ENCODE assay signal across 10 mouse cellular contexts in genomic region chr8:105545249-105545648, GRCm38 (mm10). TPM values are rescaled to one million over a fixed set of nuclear protein-coding genes. Genes with fewer than 3 reads are reported as not detected.
DNase-seq lines count a peak whose midpoint lies in the region; ATAC-seq and TF ChIP-seq lines count a peak whose summit lies in the region.
"Had no signal": no experiment of that assay in that cellular context is flagged by ENCODE, and none has a peak within 500 bp of the region (broad histone marks: within the 10 kb centered on the region; RNA-seq: fewer than 3 reads in every experiment).

No protein-coding gene starts in this region.

- no peak for TF ChIP-seq CTCF in MEL (IDR thresholded peaks at IDR 0.05 in 2 of 3, conservative IDR thresholded peaks at IDR 0.05 in 1 of 3; ENCODE audit: control insufficient read depth in 1 of 3, insufficient read depth in 1 of 3, low read depth in 2 of 3, low read length in 3 of 3, poor library complexity in 1 of 3, severe bottlenecking in 1 of 3)

- no peak overlapping the region for H3K4me2 ChIP-seq in kidney, embryonic 16.5 days (replicated peaks; ENCODE audit: low read depth, low read length)
- H3K4me2 ChIP-seq in intestine, embryonic 16.5 days (ENCODE audit: low read depth, low read length), result no peak overlapping the region
- no peak overlapping the region for H3K4me2 ChIP-seq in forebrain, embryonic 16.5 days (ENCODE audit: low read length)
- H3K4me2 ChIP-seq: midbrain, embryonic 13.5 days had no signal

- H3K27ac ChIP-seq in kidney, embryonic 16.5 days (ENCODE audit: low read length), result peak overlapping the region; percentile 94
- no peak overlapping the region for H3K27ac ChIP-seq in MEL (ENCODE audit: control insufficient read depth, low read depth, low read length)
- 0 out of 2 replicates have a peak overlapping the region, but pooled peaks have one; percentile 15 for H3K27ac ChIP-seq in intestine, embryonic 16.5 days (ENCODE audit: low read length)
- no peak overlapping the region for H3K27ac ChIP-seq in forebrain, embryonic 16.5 days (ENCODE audit: low read length)
- H3K27ac ChIP-seq: midbrain, embryonic 13.5 days had no signal

- DNase-seq in cerebellum, postnatal 14 days, result peak; percentile 54 to 63
- DNase-seq in cerebellum, adult 11-12 months, result no peak
- DNase-seq in kidney, postnatal 36 days, result no peak
- DNase-seq in MEL (ENCODE audit: low read depth, low spot score), result peak; percentile 35

- TF ChIP-seq RAD21 in MEL (IDR thresholded peaks at IDR 0.05; ENCODE audit: low read depth, low read length), result no peak

- no peaks in the 10 kb centered on the region for H3K36me3 ChIP-seq in kidney, embryonic 16.5 days (ENCODE audit: insufficient read depth, low read length)
- peaks cover 0 to 55% of the 10 kb centered on the region in 2 experiments; a peak in 3 of 4 replicates for H3K36me3 ChIP-seq in MEL (ENCODE audit: control insufficient read depth in 1 of 2, insufficient read depth in 2 of 2, low read length in 2 of 2)
- H3K36me3 ChIP-seq in intestine, embryonic 16.5 days (ENCODE audit: control insufficient read depth, insufficient read depth, low read length), result no peaks in the 10 kb centered on the region
- peaks cover 3% of the 10 kb centered on the region for H3K36me3 ChIP-seq in forebrain, embryonic 16.5 days (ENCODE audit: control insufficient read depth, insufficient read depth)

- no peak for TF ChIP-seq EP300 in MEL (IDR thresholded peaks at IDR 0.05; ENCODE audit: low read depth in 1 of 2, low read length in 2 of 2)

- 70% methylated on average over 3 of the region's 3 CpGs for WGBS in kidney, embryonic 16.5 days
- WGBS in intestine, embryonic 16.5 days, result 73% methylated on average over 3 of the region's 3 CpGs
- WGBS in forebrain, embryonic 16.5 days, result 83% methylated on average over 3 of the region's 3 CpGs

- H3K4me3 ChIP-seq in kidney, embryonic 16.5 days (ENCODE audit: low read length), result no peak overlapping the region
- H3K4me3 ChIP-seq in MEL (ENCODE audit: control insufficient read depth in 1 of 2, insufficient read depth in 1 of 2, low read depth in 2 of 2, low read length in 2 of 2), result no peak overlapping the region
- no peak overlapping the region for H3K4me3 ChIP-seq in intestine, embryonic 16.5 days (ENCODE audit: low read length)
- H3K4me3 ChIP-seq in forebrain, embryonic 16.5 days (replicated peaks; ENCODE audit: low read length), result no peak overlapping the region
- H3K4me3 ChIP-seq: midbrain, embryonic 13.5 days had no signal

- ATAC-seq in kidney, embryonic 16.5 days (ENCODE audit: low FRiP score, low TSS enrichment), result 0 out of 2 replicates have a peak, but pooled peaks have one; percentile 21
- no peak for ATAC-seq in intestine, embryonic 16.5 days
- no peak for ATAC-seq in forebrain, embryonic 16.5 days
- no peak for ATAC-seq in monocyte, adult 5-6 weeks (replicated peaks; ENCODE audit: insufficient number of reproducible peaks, low FRiP score, low TSS enrichment, poor library complexity, severe bottlenecking)
- ATAC-seq: activated CD4-positive, CD25-positive, alpha-beta regulatory T cell, adult 4 months; midbrain, embryonic 13.5 days had no signal

- no peak for TF ChIP-seq POLR2A in MEL (IDR thresholded peaks at IDR 0.05; ENCODE audit: control insufficient read depth in 1 of 2, insufficient read depth in 1 of 2, low read depth in 1 of 2, low read length in 2 of 2, poor library complexity in 1 of 2)

- peaks cover 3% of the 10 kb centered on the region; the same call in 1 of the 2 replicates for H3K79me2 ChIP-seq in MEL (ENCODE audit: control insufficient read depth, insufficient read depth, low read length, poor library complexity)

- no peaks in the 10 kb centered on the region for H3K27me3 ChIP-seq in kidney, embryonic 16.5 days (ENCODE audit: insufficient read depth, low read length)
- no peaks in the 10 kb centered on the region for H3K27me3 ChIP-seq in MEL (ENCODE audit: control insufficient read depth in 1 of 2, insufficient read depth in 2 of 2, low read length in 2 of 2)
- no peaks in the 10 kb centered on the region for H3K27me3 ChIP-seq in intestine, embryonic 16.5 days (replicated peaks; ENCODE audit: control insufficient read depth, insufficient read depth, low read length)
- no peaks in the 10 kb centered on the region for H3K27me3 ChIP-seq in forebrain, embryonic 16.5 days (replicated peaks; ENCODE audit: control insufficient read depth, insufficient read depth, low read length)
- H3K27me3 ChIP-seq: midbrain, embryonic 13.5 days had no signal

- no peak overlapping the region for H3K9ac ChIP-seq in kidney, embryonic 16.5 days (replicated peaks; ENCODE audit: low read length)
- H3K9ac ChIP-seq in MEL (ENCODE audit: control insufficient read depth, low read depth, low read length, poor library complexity, severe bottlenecking), result no peak overlapping the region
- no peak overlapping the region; the same call in 1 of the 2 replicates for H3K9ac ChIP-seq in intestine, embryonic 16.5 days (ENCODE audit: low read depth, low read length)
- no peak overlapping the region for H3K9ac ChIP-seq in forebrain, embryonic 16.5 days (replicated peaks; ENCODE audit: low read depth, low read length)
- H3K9ac ChIP-seq: midbrain, embryonic 13.5 days had no signal

- H3K4me1 ChIP-seq in kidney, embryonic 16.5 days (ENCODE audit: insufficient read depth, low read length), result peaks cover 32% of the 10 kb centered on the region
- peaks cover 32 to 50% of the 10 kb centered on the region in 2 experiments for H3K4me1 ChIP-seq in MEL (ENCODE audit: control insufficient read depth in 1 of 2, insufficient read depth in 2 of 2, low read length in 2 of 2)
- H3K4me1 ChIP-seq in intestine, embryonic 16.5 days (ENCODE audit: control insufficient read depth, insufficient read depth, low read length), result peaks cover 11% of the 10 kb centered on the region; the same call in 1 of the 2 replicates
- no peaks in the 10 kb centered on the region for H3K4me1 ChIP-seq in forebrain, embryonic 16.5 days (replicated peaks; ENCODE audit: control insufficient read depth, insufficient read depth, low read length)

- no peaks in the 10 kb centered on the region for H3K9me3 ChIP-seq in kidney, embryonic 16.5 days (ENCODE audit: low read length)
- H3K9me3 ChIP-seq in MEL (replicated peaks; ENCODE audit: insufficient read depth, low read length), result no peaks in the 10 kb centered on the region
- H3K9me3 ChIP-seq in intestine, embryonic 16.5 days (ENCODE audit: control insufficient read depth, low read length), result no peaks in the 10 kb centered on the region
- H3K9me3 ChIP-seq in forebrain, embryonic 16.5 days (ENCODE audit: control insufficient read depth, low read length), result no peaks in the 10 kb centered on the region
- H3K9me3 ChIP-seq: midbrain, embryonic 13.5 days had no signal

TF ChIP-seq in MEL, 35 proteins besides CTCF, POLR2A, EP300 and RAD21 (continues in another document):
- TF ChIP-seq MAX (IDR thresholded peaks at IDR 0.05; ENCODE audit: low read length) (no peak), USF1 (IDR thresholded peaks at IDR 0.05; ENCODE audit: low read depth, low read length) (no peak), KAT2A (conservative IDR thresholded peaks at IDR 0.05; ENCODE audit: low read depth, low read length) (no peak), USF2 (IDR thresholded peaks at IDR 0.05; ENCODE audit: borderline replicate concordance in 1 of 2, insufficient read depth in 1 of 2, low read depth in 1 of 2, low read length in 2 of 2) (no peak), BHLHE40 (IDR thresholded peaks at IDR 0.05; ENCODE audit: borderline replicate concordance, low read depth, low read length) (no peak), CHD2 (IDR thresholded peaks at IDR 0.05; ENCODE audit: low read length) (no peak), ZKSCAN1 (IDR thresholded peaks at IDR 0.05; ENCODE audit: low read depth, low read length) (no peak), TBP (IDR thresholded peaks at IDR 0.05; ENCODE audit: low read depth, low read length) (no peak)

RNA-seq across cellular contexts. Expression of gene Atp6v0d1, which starts 20.6 kb away (rescaled TPM):
- 106 and 111 TPM in 2 replicates for polyA plus RNA-seq in kidney, embryonic 16.5 days (2015; fragmentation: Nextera tagmentation; extraction: Ambion mirVana)
- total RNA-seq in MEL (2012; rRNA removed), result 43.0 and 51.1 TPM in 2 replicates
- polyA plus RNA-seq in MEL (2012; ENCODE audit: insufficient read depth in 1 of 2, insufficient read length in 2 of 2, low read depth in 1 of 2, low replicate concordance in 2 of 2, missing spikeins in 1 of 2), result 10 to 100 TPM in 1 of 2 experiments, not detected in 1; 83.8 TPM
- polyA plus RNA-seq in intestine, embryonic 16.5 days (2015; fragmentation: Nextera tagmentation; extraction: Ambion mirVana), result 115 and 125 TPM in 2 replicates
- polyA plus RNA-seq in forebrain, embryonic 16.5 days (2015; fragmentation: Nextera tagmentation; extraction: Ambion mirVana), result 193 and 203 TPM in 2 replicates
- total RNA-seq in monocyte, adult 5-6 weeks (2017), result 62.8 to 77.2 TPM (median 68.8 TPM) in 3 replicates

RNA-seq across cellular contexts. Expression of gene Hsd11b2, which starts 26.7 kb away (rescaled TPM):
- 39.3 and 39.9 TPM in 2 replicates for polyA plus RNA-seq in kidney, embryonic 16.5 days (2015; fragmentation: Nextera tagmentation; extraction: Ambion mirVana)
- total RNA-seq in MEL (2012; rRNA removed), result 0.27 TPM in 1 of 2 replicates, not detected in the other
- polyA plus RNA-seq in MEL (2012; ENCODE audit: insufficient read depth in 1 of 2, insufficient read length in 2 of 2, low read depth in 1 of 2, low replicate concordance in 2 of 2, missing spikeins in 1 of 2), result 1 to 10 TPM in 1 of 2 experiments, not detected in 1; 2.1 TPM
- polyA plus RNA-seq in intestine, embryonic 16.5 days (2015; fragmentation: Nextera tagmentation; extraction: Ambion mirVana), result 1.9 and 2.3 TPM in 2 replicates
- polyA plus RNA-seq in forebrain, embryonic 16.5 days (2015; fragmentation: Nextera tagmentation; extraction: Ambion mirVana), result 0.35 and 0.48 TPM in 2 replicates
- not detected in 3 replicates for total RNA-seq in monocyte, adult 5-6 weeks (2017)
- polyA plus RNA-seq: activated CD4-positive, CD25-positive, alpha-beta regulatory T cell, adult 4 months had no signal

RNA-seq across cellular contexts. Expression of gene Zdhhc1, which starts 48.5 kb away (rescaled TPM):
- polyA plus RNA-seq in kidney, embryonic 16.5 days (2015; fragmentation: Nextera tagmentation; extraction: Ambion mirVana), result 49.6 and 51.1 TPM in 2 replicates
- 4.7 and 4.9 TPM in 2 replicates for total RNA-seq in MEL (2012; rRNA removed)
- polyA plus RNA-seq in MEL (2012; ENCODE audit: insufficient read depth in 1 of 2, insufficient read length in 2 of 2, low read depth in 1 of 2, low replicate concordance in 2 of 2, missing spikeins in 1 of 2), result 10 to 100 TPM in 1 of 2 experiments, not detected in 1; 11.5 TPM
- polyA plus RNA-seq in intestine, embryonic 16.5 days (2015; fragmentation: Nextera tagmentation; extraction: Ambion mirVana), result 17.5 and 18.5 TPM in 2 replicates
- 26.3 and 33.3 TPM in 2 replicates for polyA plus RNA-seq in forebrain, embryonic 16.5 days (2015; fragmentation: Nextera tagmentation; extraction: Ambion mirVana)
- total RNA-seq in monocyte, adult 5-6 weeks (2017), result 0.43 to 0.49 TPM (median 0.48 TPM) in 3 replicates

RNA-seq across cellular contexts. Expression of gene Ripor1, which starts 59.8 kb away (rescaled TPM):
- polyA plus RNA-seq in kidney, embryonic 16.5 days (2015; fragmentation: Nextera tagmentation; extraction: Ambion mirVana), result 44.5 and 46.3 TPM in 2 replicates
- 15.7 and 16.6 TPM in 2 replicates for total RNA-seq in MEL (2012; rRNA removed)
- 100 to 1,000 TPM in 1 of 2 experiments, not detected in 1; 120 TPM for polyA plus RNA-seq in MEL (2012; ENCODE audit: insufficient read depth in 1 of 2, insufficient read length in 2 of 2, low read depth in 1 of 2, low replicate concordance in 2 of 2, missing spikeins in 1 of 2)
- 17.1 and 17.8 TPM in 2 replicates for polyA plus RNA-seq in intestine, embryonic 16.5 days (2015; fragmentation: Nextera tagmentation; extraction: Ambion mirVana)
- 31.6 and 33.4 TPM in 2 replicates for polyA plus RNA-seq in forebrain, embryonic 16.5 days (2015; fragmentation: Nextera tagmentation; extraction: Ambion mirVana)
- total RNA-seq in monocyte, adult 5-6 weeks (2017), result 0.64 to 6.4 TPM (median 1.2 TPM) in 3 replicates

Comparison
In these comparisons a context has a peak if more than half of its experiments do, and no peak if none do; other contexts are left out.
1. DNase-seq: peak in cerebellum, postnatal 14 days (2 of 2) and MEL (single experiment); none in cerebellum, adult 11-12 months (single experiment) and kidney, postnatal 36 days (0 of 2).
2. H3K27ac ChIP-seq: peak in kidney, embryonic 16.5 days (single experiment) and intestine, embryonic 16.5 days (single experiment); none in MEL (single experiment) and forebrain, embryonic 16.5 days (single experiment).
3. RNA of gene Hsd11b2, which starts 26.7 kb away (polyA plus RNA-seq): 39.3 to 39.9 TPM in kidney, embryonic 16.5 days; 2.1 TPM in MEL, 1.9 to 2.3 TPM in intestine, embryonic 16.5 days and 0.35 to 0.48 TPM in forebrain, embryonic 16.5 days; every median in the first group is over 10 times any median in the second.